Mouse (Mus musculus): Measurements from ENCODE around the gene Zdhhc21. TPM values are rescaled to one million over a fixed set of nuclear protein-coding genes. Genes with fewer than 3 reads are reported as not detected.

Gene Zdhhc21
- total and polyA plus RNA-seq, 2 experiments from 2014 or later = 13.4 to 41.3 TPM

DNA sequence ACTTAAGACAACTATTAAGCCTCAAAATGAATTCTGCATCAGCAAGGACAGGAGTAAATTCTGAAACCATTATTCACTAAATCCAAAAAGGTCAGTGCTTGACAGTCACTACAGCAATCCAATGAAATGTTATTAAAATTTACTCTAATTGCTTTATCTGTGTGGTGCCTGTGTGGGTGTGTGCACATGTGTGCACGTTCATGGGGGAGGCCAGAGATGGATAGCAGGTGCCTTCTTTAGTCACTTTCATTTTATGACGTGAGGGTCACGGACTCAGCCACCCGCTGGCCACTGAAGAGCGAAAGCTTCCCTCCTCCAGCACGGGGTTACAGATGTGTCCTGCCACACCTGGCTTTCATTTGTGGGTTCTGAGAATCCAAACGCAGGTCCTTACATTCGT, 43.4 kb downstream of the Zdhhc21 start:
- no peaks in the 10 kb centered on the region for H3K27me3 ChIP-seq (ENCODE audit: insufficient read depth, low read length)
- H3K9ac ChIP-seq (replicated peaks; ENCODE audit: low read length) = no peak overlapping the region
- no peaks in the 10 kb centered on the region for H3K4me1 ChIP-seq (ENCODE audit: insufficient read depth, low read length)
- H3K27ac ChIP-seq = no peak overlapping the region
- 92% methylated on average over 8 of the region's 8 CpGs for WGBS
- H3K36me3 ChIP-seq (ENCODE audit: insufficient read depth, low read length) = no peaks in the 10 kb centered on the region
- H3K4me3 ChIP-seq (ENCODE audit: low read length) = no peak overlapping the region
- DNase-seq (ENCODE audit: low spot score) (no peak), ATAC-seq (no peak)
- no peaks in the 10 kb centered on the region for H3K9me3 ChIP-seq (ENCODE audit: low read length)
- H3K4me2 ChIP-seq (ENCODE audit: low read depth, low read length) = no peak overlapping the region
- TF ChIP-seq CTCF (IDR thresholded peaks at IDR 0.05; ENCODE audit: low read depth) = no peak

DNA sequence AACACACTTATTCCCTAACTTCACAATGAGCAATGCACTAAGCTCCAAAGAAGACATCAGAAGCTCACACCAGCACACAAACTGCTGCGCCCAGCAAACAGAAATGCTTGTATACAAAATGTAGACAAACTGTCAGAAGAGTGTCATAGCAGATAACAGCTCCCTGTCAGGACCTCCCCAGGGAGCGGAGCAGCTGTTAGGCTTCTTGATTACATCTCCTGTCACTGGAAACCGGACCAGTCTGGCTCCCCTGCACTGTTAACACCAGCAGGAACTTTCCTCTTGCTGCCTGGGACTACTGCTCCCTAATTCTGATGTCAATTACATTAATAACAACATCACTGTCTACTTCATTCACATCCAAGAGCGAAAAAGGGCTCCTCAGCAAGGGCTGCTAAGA, 44.5 kb downstream of the Zdhhc21 start:
- 0 out of 2 replicates have a peak, but pooled peaks have one; percentile 59 for ATAC-seq
- Histone ChIP-seq H3K27ac (no peak overlapping the region), H3K4me1 (ENCODE audit: insufficient read depth, low read length) (no peaks in the 10 kb centered on the region), H3K36me3 (ENCODE audit: insufficient read depth, low read length) (no peaks in the 10 kb centered on the region), H3K27me3 (ENCODE audit: insufficient read depth, low read length) (no peaks in the 10 kb centered on the region), H3K4me3 (ENCODE audit: low read length) (no peak overlapping the region), H3K4me2 (ENCODE audit: low read depth, low read length) (no peak overlapping the region), H3K9ac (replicated peaks; ENCODE audit: low read length) (no peak overlapping the region), H3K9me3 (ENCODE audit: low read length) (no peaks in the 10 kb centered on the region)
- 59% methylated on average over 4 of the region's 4 CpGs for WGBS
- TF ChIP-seq CTCF (IDR thresholded peaks at IDR 0.05; ENCODE audit: low read depth) = no peak
- peak; percentile 40 for DNase-seq (ENCODE audit: low spot score)

DNA sequence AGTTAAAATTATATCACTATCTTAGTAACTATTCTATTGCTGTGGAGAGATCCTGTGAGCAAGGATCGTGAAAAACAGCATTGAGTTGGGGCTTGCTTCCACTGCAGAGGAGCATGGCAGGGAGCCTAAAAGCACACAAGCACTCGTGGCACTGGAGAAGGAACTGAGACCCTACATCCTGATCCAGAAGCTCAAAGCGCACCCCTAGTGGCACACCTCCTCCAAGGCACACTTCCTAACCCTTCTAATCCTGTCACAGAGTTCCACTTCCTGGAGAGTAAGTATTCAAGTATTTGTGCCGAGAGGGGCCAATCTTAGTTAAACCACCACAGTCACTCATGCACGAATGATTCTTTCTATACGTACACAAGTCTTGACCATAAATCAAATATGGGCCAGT, 46.4 kb downstream of the Zdhhc21 start:
- H3K4me1 ChIP-seq (ENCODE audit: insufficient read depth, low read length) = no peaks in the 10 kb centered on the region
- ATAC-seq = no peak
- DNase-seq (ENCODE audit: low spot score) = no peak
- WGBS = 63% methylated on average over 6 of the region's 6 CpGs
- no peak overlapping the region for H3K4me2 ChIP-seq (ENCODE audit: low read depth, low read length)
- no peaks in the 10 kb centered on the region for H3K27me3 ChIP-seq (ENCODE audit: insufficient read depth, low read length)
- no peak overlapping the region for H3K9ac ChIP-seq (replicated peaks; ENCODE audit: low read length)
- TF ChIP-seq CTCF (IDR thresholded peaks at IDR 0.05; ENCODE audit: low read depth) = no peak
- no peak overlapping the region for H3K27ac ChIP-seq
- H3K9me3 ChIP-seq (ENCODE audit: low read length) = no peaks in the 10 kb centered on the region
- no peak overlapping the region for H3K4me3 ChIP-seq (ENCODE audit: low read length)
- no peaks in the 10 kb centered on the region for H3K36me3 ChIP-seq (ENCODE audit: insufficient read depth, low read length)

DNA sequence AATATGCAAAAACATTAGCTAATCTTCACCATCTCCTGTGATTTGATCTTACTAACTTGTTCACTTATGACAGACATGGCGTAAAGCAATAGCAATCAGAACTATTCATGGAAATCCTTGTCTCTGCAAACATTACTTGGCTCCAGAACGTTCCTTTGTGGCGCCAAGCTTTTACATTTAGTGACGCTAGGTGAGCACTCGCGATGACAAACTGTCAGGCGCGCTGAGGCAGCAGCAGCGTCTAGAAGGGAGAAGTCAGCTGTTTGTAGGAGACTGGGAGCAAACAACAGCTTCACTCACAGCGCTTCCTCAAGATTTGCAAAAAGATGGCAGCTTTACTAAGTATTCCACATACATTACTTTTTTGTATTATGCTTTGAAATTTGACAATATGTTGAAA, 51.9 kb downstream of the Zdhhc21 start:
- Histone ChIP-seq H3K36me3 (ENCODE audit: insufficient read depth, low read length) (no peaks in the 10 kb centered on the region), H3K9me3 (ENCODE audit: low read length) (no peaks in the 10 kb centered on the region), H3K27me3 (ENCODE audit: insufficient read depth, low read length) (no peaks in the 10 kb centered on the region), H3K27ac (no peak overlapping the region), H3K4me1 (ENCODE audit: insufficient read depth, low read length) (no peaks in the 10 kb centered on the region), H3K9ac (replicated peaks; ENCODE audit: low read length) (no peak overlapping the region), H3K4me2 (ENCODE audit: low read depth, low read length) (0 out of 2 replicates have a peak overlapping the region, but pooled peaks have one; percentile 7), H3K4me3 (ENCODE audit: low read length) (no peak overlapping the region)
- TF ChIP-seq CTCF (IDR thresholded peaks at IDR 0.05; ENCODE audit: low read depth) = no peak
- ATAC-seq (no peak), DNase-seq (ENCODE audit: low spot score) (peak; percentile 52)
- 70% methylated on average over 10 of the region's 10 CpGs for WGBS

GRCm38 (mm10) chr4:82806176-82806757, 53.5 kb downstream of the Zdhhc21 start:
- Histone ChIP-seq H3K4me1 (ENCODE audit: insufficient read depth, low read length) (no peaks in the 10 kb centered on the region), H3K36me3 (ENCODE audit: insufficient read depth, low read length) (no peaks in the 10 kb centered on the region), H3K9ac (replicated peaks; ENCODE audit: low read length) (no peak overlapping the region), H3K4me3 (ENCODE audit: low read length) (no peak overlapping the region), H3K9me3 (ENCODE audit: low read length) (no peaks in the 10 kb centered on the region), H3K4me2 (ENCODE audit: low read depth, low read length) (no peak overlapping the region), H3K27ac (0 out of 2 replicates have a peak overlapping the region, but pooled peaks have one; percentile 41), H3K27me3 (ENCODE audit: insufficient read depth, low read length) (no peaks in the 10 kb centered on the region)
- DNase-seq (ENCODE audit: low spot score) (peak; percentile 86), ATAC-seq (peak; percentile 95)
- 26% methylated on average over 10 of the region's 10 CpGs for WGBS
- TF ChIP-seq CTCF (IDR thresholded peaks at IDR 0.05; ENCODE audit: low read depth) = no peak

GRCm38 (mm10) chr4:82804019-82804418, 55.7 kb downstream of the Zdhhc21 start:
- Histone ChIP-seq H3K4me1 (ENCODE audit: insufficient read depth, low read length) (no peaks in the 10 kb centered on the region), H3K27ac (no peak overlapping the region), H3K36me3 (ENCODE audit: insufficient read depth, low read length) (no peaks in the 10 kb centered on the region), H3K27me3 (ENCODE audit: insufficient read depth, low read length) (no peaks in the 10 kb centered on the region), H3K9ac (replicated peaks; ENCODE audit: low read length) (no peak overlapping the region), H3K9me3 (ENCODE audit: low read length) (no peaks in the 10 kb centered on the region), H3K4me3 (ENCODE audit: low read length) (no peak overlapping the region), H3K4me2 (ENCODE audit: low read depth, low read length) (no peak overlapping the region)
- peak; percentile 66 for TF ChIP-seq CTCF (IDR thresholded peaks at IDR 0.05; ENCODE audit: low read depth)
- WGBS = 32% methylated on average over 2 of the region's 2 CpGs
- no peak for ATAC-seq
- peak; percentile 79 for DNase-seq (ENCODE audit: low spot score)

- Histone ChIP-seq H3K9me3 (ENCODE audit: low read length) (no peaks in the 10 kb centered on the region), H3K27ac (no peak overlapping the region), H3K4me2 (ENCODE audit: low read depth, low read length) (no peak overlapping the region), H3K4me1 (ENCODE audit: insufficient read depth, low read length) (no peaks in the 10 kb centered on the region), H3K36me3 (ENCODE audit: insufficient read depth, low read length) (no peaks in the 10 kb centered on the region), H3K4me3 (ENCODE audit: low read length) (no peak overlapping the region), H3K9ac (replicated peaks; ENCODE audit: low read length) (no peak overlapping the region), H3K27me3 (ENCODE audit: insufficient read depth, low read length) (no peaks in the 10 kb centered on the region)
- TF ChIP-seq CTCF (IDR thresholded peaks at IDR 0.05; ENCODE audit: low read depth) = no peak
- ATAC-seq (no peak), DNase-seq (ENCODE audit: low spot score) (no peak)
- 89% methylated on average over 6 of the region's 6 CpGs for WGBS
These were observed 66.2 kb downstream of the Zdhhc21 start for GRCm38 (mm10) chr4:82793608-82794007.
